8 mouse cellular contexts compared by ENCODE assay signal in genomic region chr7:41633221-41633984, GRCm38 (mm10). TPM values are rescaled to one million over a fixed set of nuclear protein-coding genes. Genes with fewer than 3 reads are reported as not detected.
DNase-seq lines count a peak whose midpoint lies in the region; ATAC-seq and TF ChIP-seq lines count a peak whose summit lies in the region.

No protein-coding gene starts in this region.

- WGBS in heart, embryonic 12.5 days, result 0% methylated on average over 25 of the region's 26 CpGs
- under 1% methylated on average over 26 of the region's 26 CpGs for WGBS in kidney, postnatal 0 days
- under 1% methylated on average over 25 of the region's 26 CpGs for WGBS in liver, embryonic 11.5 days
- under 1% methylated on average over 25 of the region's 26 CpGs for WGBS in stomach, embryonic 14.5 days

- 0 out of 2 replicates have a peak, but pooled peaks cover 3% of the 10 kb centered on the region for H3K9me3 ChIP-seq in heart, embryonic 12.5 days (replicated peaks)
- no peaks in the 10 kb centered on the region for H3K9me3 ChIP-seq in kidney, postnatal 0 days (replicated peaks; ENCODE audit: low read length)
- H3K9me3 ChIP-seq in liver, embryonic 11.5 days (ENCODE audit: control insufficient read depth, low read length), result no peaks in the 10 kb centered on the region
- peaks cover 6% of the 10 kb centered on the region; the same call in 1 of the 2 replicates for H3K9me3 ChIP-seq in stomach, embryonic 14.5 days (ENCODE audit: control insufficient read depth, low read depth, low read length)

- DNase-seq in CD4-positive helper T cell, adult 2 months (ENCODE audit: low read depth, low spot score), result peak; percentile 93
- peak; percentile 91 for DNase-seq in brain, embryonic 18.5 days (ENCODE audit: low read depth, low spot score)
- DNase-seq in kidney, postnatal 0 days (ENCODE audit: low spot score), result peak; percentile 97
- peak; percentile 85 for DNase-seq in liver, embryonic 11.5 days (ENCODE audit: low spot score)
- DNase-seq in naive thymus-derived CD4-positive, alpha-beta T cell, adult 2 months (ENCODE audit: low read depth), result peak; percentile 93

- H3K4me1 ChIP-seq in heart, embryonic 12.5 days (replicated peaks), result peaks cover 6% of the 10 kb centered on the region
- H3K4me1 ChIP-seq in kidney, postnatal 0 days (replicated peaks; ENCODE audit: insufficient read depth, low read length), result no peaks in the 10 kb centered on the region
- H3K4me1 ChIP-seq in liver, embryonic 11.5 days (replicated peaks; ENCODE audit: control insufficient read depth, insufficient read depth, low read length), result peaks cover 3% of the 10 kb centered on the region; the same call in 1 of the 2 replicates
- 0 out of 2 replicates have a peak, but pooled peaks cover 3% of the 10 kb centered on the region for H3K4me1 ChIP-seq in stomach, embryonic 14.5 days (ENCODE audit: control insufficient read depth, insufficient read depth, low read length)

- peaks cover 32% of the 10 kb centered on the region for H3K36me3 ChIP-seq in heart, embryonic 12.5 days
- H3K36me3 ChIP-seq in kidney, postnatal 0 days (ENCODE audit: insufficient read depth, low read length), result peaks cover 6% of the 10 kb centered on the region; the same call in 1 of the 2 replicates
- H3K36me3 ChIP-seq in liver, embryonic 11.5 days (ENCODE audit: control insufficient read depth, insufficient read depth, low read length), result peaks cover 14% of the 10 kb centered on the region
- peaks cover 19% of the 10 kb centered on the region for H3K36me3 ChIP-seq in stomach, embryonic 14.5 days (ENCODE audit: control insufficient read depth, insufficient read depth, low read length)

- H3K4me3 ChIP-seq in heart, embryonic 12.5 days, result peak overlapping the region; percentile 69
- H3K4me3 ChIP-seq in kidney, postnatal 0 days (replicated peaks; ENCODE audit: low read depth, low read length), result peak overlapping the region; percentile 61
- peak overlapping the region; percentile 70 for H3K4me3 ChIP-seq in liver, embryonic 11.5 days (ENCODE audit: low read depth, low read length)
- peak overlapping the region; percentile 58 for H3K4me3 ChIP-seq in stomach, embryonic 14.5 days (ENCODE audit: low read depth, low read length)

- ATAC-seq in erythroid progenitor cell, adult 5-6 weeks (replicated peaks; ENCODE audit: low FRiP score, poor library complexity, severe bottlenecking), result peak; percentile 96
- ATAC-seq in heart, embryonic 12.5 days (ENCODE audit: insufficient number of reproducible peaks, low FRiP score), result peak; percentile 97
- ATAC-seq in kidney, postnatal 0 days (replicated peaks; ENCODE audit: low FRiP score, low read depth), result peak; percentile 98
- peak; percentile 96 for ATAC-seq in liver, embryonic 11.5 days (replicated peaks; ENCODE audit: low FRiP score)
- peak; percentile 96 for ATAC-seq in stomach, embryonic 14.5 days (ENCODE audit: insufficient number of reproducible peaks, insufficient read depth, low FRiP score, low read depth)

- no peaks in the 10 kb centered on the region for H3K27me3 ChIP-seq in heart, embryonic 12.5 days (replicated peaks)
- H3K27me3 ChIP-seq in kidney, postnatal 0 days (ENCODE audit: insufficient read depth, low read length), result no peaks in the 10 kb centered on the region
- H3K27me3 ChIP-seq in liver, embryonic 11.5 days (replicated peaks; ENCODE audit: control insufficient read depth, insufficient read depth, low read length), result no peaks in the 10 kb centered on the region
- H3K27me3 ChIP-seq in stomach, embryonic 14.5 days (ENCODE audit: control insufficient read depth, insufficient read depth, low read length), result no peaks in the 10 kb centered on the region

- peak overlapping the region; percentile 90 for H3K4me2 ChIP-seq in heart, embryonic 12.5 days
- peak overlapping the region; percentile 60 for H3K4me2 ChIP-seq in kidney, postnatal 0 days (ENCODE audit: low read length)
- H3K4me2 ChIP-seq in liver, embryonic 11.5 days, result peak overlapping the region; percentile 97
- H3K4me2 ChIP-seq in stomach, embryonic 14.5 days (replicated peaks; ENCODE audit: low read depth, low read length), result peak overlapping the region; percentile 81

- H3K9ac ChIP-seq in heart, embryonic 12.5 days, result peak overlapping the region; percentile 68
- H3K9ac ChIP-seq in kidney, postnatal 0 days (ENCODE audit: low read depth, low read length), result peak overlapping the region; percentile 63
- H3K9ac ChIP-seq in liver, embryonic 11.5 days (ENCODE audit: low read depth, low read length), result peak overlapping the region; percentile 75
- H3K9ac ChIP-seq in stomach, embryonic 14.5 days (replicated peaks; ENCODE audit: low read depth, low read length), result peak overlapping the region; percentile 65

- TF ChIP-seq CTCF in kidney, postnatal 0 days (IDR thresholded peaks at IDR 0.05; ENCODE audit: low read depth), result no peak

- H3K27ac ChIP-seq in heart, embryonic 12.5 days (ENCODE audit: poor library complexity, severe bottlenecking), result peak overlapping the region; percentile 93
- H3K27ac ChIP-seq in kidney, postnatal 0 days, result peak overlapping the region; percentile 89
- H3K27ac ChIP-seq in liver, embryonic 11.5 days (ENCODE audit: low read depth, low read length), result peak overlapping the region; percentile 90
- H3K27ac ChIP-seq in stomach, embryonic 14.5 days (ENCODE audit: low read length), result peak overlapping the region; percentile 95

RNA-seq across cellular contexts. Expression of gene Zfp788, which starts 0.4 kb away (rescaled TPM):
- 2.2 TPM in 1 of 2 replicates, not detected in the other for total RNA-seq in erythroid progenitor cell, adult 5-6 weeks (2015; ENCODE audit: low replicate concordance)
- 1.3 TPM in 1 of 2 replicates, not detected in the other for total RNA-seq in erythroid progenitor cell, adult 5-6 weeks (2017; ENCODE audit: low replicate concordance)
- 7.0 and 7.5 TPM in 2 replicates for polyA plus RNA-seq in heart, embryonic 12.5 days (2016; fragmentation: Nextera tagmentation; extraction: Ambion mirVana)
- 11.2 and 11.7 TPM in 2 replicates for polyA plus RNA-seq in kidney, postnatal 0 days (2015; fragmentation: Nextera tagmentation; extraction: Ambion mirVana)
- 5.6 and 6.9 TPM in 2 replicates for polyA plus RNA-seq in liver, embryonic 11.5 days (2014; fragmentation: Nextera tagmentation; extraction: Ambion mirVana)
- 13.2 and 13.7 TPM in 2 replicates for polyA plus RNA-seq in stomach, embryonic 14.5 days (2014; fragmentation: Nextera tagmentation; extraction: Ambion mirVana)

RNA-seq across cellular contexts. Expression of gene 2610021A01Rik, which starts 34.4 kb away (rescaled TPM):
- 5.4 and 23.1 TPM in 2 replicates for total RNA-seq in erythroid progenitor cell, adult 5-6 weeks (2015; ENCODE audit: low replicate concordance)
- 3.5 and 5.0 TPM in 2 replicates for total RNA-seq in erythroid progenitor cell, adult 5-6 weeks (2017; ENCODE audit: low replicate concordance)
- 8.3 and 9.1 TPM in 2 replicates for polyA plus RNA-seq in heart, embryonic 12.5 days (2016; fragmentation: Nextera tagmentation; extraction: Ambion mirVana)
- polyA plus RNA-seq in kidney, postnatal 0 days (2015; fragmentation: Nextera tagmentation; extraction: Ambion mirVana), result 10.0 and 10.1 TPM in 2 replicates
- polyA plus RNA-seq in liver, embryonic 11.5 days (2014; fragmentation: Nextera tagmentation; extraction: Ambion mirVana), result 16.3 and 17.8 TPM in 2 replicates
- polyA plus RNA-seq in stomach, embryonic 14.5 days (2014; fragmentation: Nextera tagmentation; extraction: Ambion mirVana), result 13.8 and 14.2 TPM in 2 replicates

RNA-seq across cellular contexts. Expression of gene Gm6871, which starts 59.9 kb away (rescaled TPM):
- not detected in 2 replicates for total RNA-seq in erythroid progenitor cell, adult 5-6 weeks (2015; ENCODE audit: low replicate concordance)
- not detected in 2 replicates for total RNA-seq in erythroid progenitor cell, adult 5-6 weeks (2017; ENCODE audit: low replicate concordance)
- not detected in 2 replicates for polyA plus RNA-seq in heart, embryonic 12.5 days (2016; fragmentation: Nextera tagmentation; extraction: Ambion mirVana)
- 0.09 and 0.30 TPM in 2 replicates for polyA plus RNA-seq in kidney, postnatal 0 days (2015; fragmentation: Nextera tagmentation; extraction: Ambion mirVana)
- 0.13 TPM in 1 of 2 replicates, not detected in the other for polyA plus RNA-seq in liver, embryonic 11.5 days (2014; fragmentation: Nextera tagmentation; extraction: Ambion mirVana)
- not detected in 2 replicates for polyA plus RNA-seq in stomach, embryonic 14.5 days (2014; fragmentation: Nextera tagmentation; extraction: Ambion mirVana)

Comparison
In these comparisons a context has a peak if more than half of its experiments do, and no peak if none do; other contexts are left out.
1. Peak in every context shown above with its lines: DNase-seq, ATAC-seq, H3K4me3 ChIP-seq and H3K27ac ChIP-seq.